Mouse (Mus musculus) mesoderm, embryonic 11.5 days (tissue): ENCODE measurements around the gene Slc2a9.

Experiments
- DNase-seq: peaks from one replicate; pipeline ENCODE4 v3.0.0-alpha.2; 2012; ENCODE audit warnings: low read depth, low spot score

Slc2a9 gene

DNA sequence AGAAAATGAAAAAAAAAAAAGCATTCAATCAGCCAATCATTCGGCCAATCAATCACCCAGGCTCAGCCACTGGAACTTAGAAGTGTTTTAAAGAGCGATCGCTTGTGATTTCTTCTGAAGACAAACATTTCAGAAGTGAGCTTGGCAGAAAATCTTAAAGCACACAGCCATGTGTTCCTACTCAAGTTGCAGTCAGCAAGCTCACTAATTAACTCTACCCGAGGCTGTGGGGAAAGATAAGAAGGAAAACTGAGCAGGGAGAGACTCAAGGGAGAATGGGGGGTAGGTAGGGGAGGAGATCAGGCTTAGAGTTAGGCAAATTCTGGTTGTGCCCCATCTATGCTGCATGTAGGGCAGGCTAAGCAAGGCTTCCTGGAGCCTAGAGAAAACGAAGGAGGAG, 130.6 kb downstream of the Slc2a9 start:
- no peak for DNase-seq

DNA sequence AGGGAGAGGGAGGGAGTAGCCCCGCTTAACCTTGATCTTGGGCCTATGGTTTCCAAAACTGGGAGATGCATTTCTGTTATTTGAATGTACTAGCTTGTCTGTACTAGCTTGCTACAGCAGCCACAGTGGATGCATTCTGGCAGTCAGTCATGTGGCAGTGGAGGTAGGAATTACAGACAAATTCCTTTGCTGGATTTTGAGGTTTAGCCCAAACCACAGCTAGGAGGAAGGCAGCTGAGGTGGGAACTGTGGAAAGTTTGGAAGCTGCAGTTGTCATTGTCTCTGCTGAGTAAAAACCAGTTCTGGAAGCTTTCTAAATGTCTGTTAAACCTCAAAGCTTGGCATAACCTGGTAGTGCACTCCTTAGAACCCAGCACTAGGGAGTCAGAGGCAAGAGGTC, 131.6 kb downstream of the Slc2a9 start:
- no peak for DNase-seq

DNA sequence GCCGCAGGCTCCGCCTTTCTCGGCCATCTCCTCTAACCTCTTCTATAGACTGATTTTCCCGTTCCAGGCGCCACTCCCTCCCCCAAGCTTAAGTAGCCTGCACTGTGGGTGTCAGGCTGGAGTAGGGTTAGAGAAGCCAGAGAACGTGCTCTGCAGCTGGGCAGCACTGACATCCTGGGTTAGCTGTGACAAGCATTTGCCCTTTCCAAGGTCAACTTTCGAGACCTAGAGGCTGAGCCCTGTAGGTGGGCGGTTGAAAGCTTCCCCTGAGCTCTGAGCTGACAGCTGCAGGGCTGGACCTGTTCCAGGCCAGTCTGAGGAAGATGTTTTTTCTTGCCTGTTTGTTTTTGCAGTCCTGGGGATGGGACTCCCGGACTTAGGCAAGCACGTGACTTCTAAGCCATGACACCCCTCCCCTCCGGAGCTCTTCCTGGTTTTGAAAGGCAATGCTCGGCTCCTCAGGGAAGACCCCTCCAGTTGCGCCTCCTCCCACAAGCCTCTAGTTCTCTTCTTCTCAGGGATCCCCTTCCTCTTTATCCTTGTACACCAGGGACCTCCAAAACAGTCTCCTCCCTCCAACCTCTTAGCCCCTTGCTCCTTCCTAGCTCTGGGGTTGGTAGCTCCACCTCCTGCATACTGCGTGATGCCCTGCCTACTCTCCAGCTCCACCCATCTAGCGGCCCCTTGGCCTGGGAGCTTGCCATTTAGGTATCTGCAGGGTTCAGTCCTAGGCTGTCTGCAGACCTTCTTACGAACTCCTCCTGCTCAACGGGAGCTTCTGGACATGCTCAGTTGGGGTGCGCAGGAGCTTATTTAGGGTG, 136.1 kb downstream of the Slc2a9 start:
- peak; percentile 44 for DNase-seq

DNA sequence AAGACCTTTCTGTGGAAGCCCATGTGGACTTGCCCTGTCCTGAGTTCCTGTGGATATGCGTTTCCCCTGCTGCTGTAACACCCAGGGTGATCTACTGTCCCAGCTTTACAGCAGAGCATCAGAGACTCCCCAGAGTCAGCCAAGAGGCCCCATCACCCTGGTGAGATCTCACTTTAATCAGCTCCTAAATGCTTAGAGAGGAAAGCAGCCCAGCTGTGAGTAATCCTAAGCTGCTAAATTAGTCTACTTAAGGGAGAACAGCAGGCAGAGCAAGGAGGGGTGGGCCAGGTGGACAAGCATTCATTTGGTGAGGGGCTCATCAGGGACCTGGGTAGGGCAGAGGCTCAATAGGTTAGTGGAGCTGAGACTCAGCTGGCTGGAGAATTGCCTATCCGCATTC, 137.4 kb downstream of the Slc2a9 start:
- DNase-seq = no peak

DNA sequence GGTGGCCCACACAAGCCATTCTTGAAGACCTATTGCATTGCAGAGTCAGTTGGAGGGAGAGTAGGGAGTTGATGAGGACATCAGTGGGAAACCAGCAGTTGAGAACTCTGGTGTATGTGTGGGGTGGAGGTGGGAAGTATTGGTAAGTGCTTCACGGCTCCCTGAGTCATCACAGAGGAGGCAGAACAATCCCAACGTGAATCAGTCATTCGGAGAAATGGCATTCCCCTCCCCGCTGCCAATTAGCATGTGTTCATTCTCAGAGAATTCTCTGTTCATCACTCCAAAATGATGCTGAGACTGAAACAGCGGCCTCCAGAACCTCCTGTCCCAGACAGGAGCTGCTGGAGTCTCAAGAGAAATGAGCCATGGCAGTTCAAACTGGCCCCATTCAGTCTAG, 138.5 kb downstream of the Slc2a9 start:
- DNase-seq = no peak

DNA sequence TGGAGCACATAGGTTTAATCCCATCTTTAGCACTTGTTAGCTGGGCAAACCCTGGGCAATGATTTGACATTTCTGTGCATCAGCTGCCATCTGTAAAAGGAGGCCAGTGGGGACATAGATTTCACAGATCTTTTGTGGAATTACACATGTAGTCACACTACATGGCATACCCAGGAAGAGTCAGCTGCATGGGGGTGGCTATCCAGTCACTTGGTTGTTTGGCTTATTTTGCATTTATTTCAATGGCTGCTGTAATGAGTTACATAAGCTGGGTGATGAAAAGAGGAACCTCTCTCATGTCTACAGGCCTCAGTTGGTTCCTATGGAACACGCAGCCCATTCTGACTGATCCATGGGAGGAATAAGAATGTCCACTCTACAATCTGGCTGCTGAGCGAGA, 143.2 kb downstream of the Slc2a9 start:
- no peak for DNase-seq

DNA sequence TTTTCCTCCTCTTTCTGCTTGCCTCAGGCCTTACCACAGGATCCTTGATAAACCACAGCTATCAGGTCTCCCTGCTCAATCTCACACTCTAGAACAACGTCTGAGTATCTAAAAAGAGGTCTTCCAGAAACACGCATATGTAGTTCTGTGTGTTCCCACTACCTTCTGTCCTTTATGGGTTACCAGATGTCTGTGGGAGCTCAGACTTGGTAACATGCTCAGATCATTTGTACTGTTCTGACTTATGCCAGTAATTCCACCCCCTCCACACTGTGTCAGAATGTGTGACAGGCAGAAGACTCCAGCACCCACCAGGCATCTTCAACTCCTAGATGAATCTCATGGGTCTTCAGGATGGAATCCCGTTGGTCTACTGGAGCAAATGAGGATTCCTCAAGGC, 146.0 kb downstream of the Slc2a9 start:
- DNase-seq = no peak

DNA sequence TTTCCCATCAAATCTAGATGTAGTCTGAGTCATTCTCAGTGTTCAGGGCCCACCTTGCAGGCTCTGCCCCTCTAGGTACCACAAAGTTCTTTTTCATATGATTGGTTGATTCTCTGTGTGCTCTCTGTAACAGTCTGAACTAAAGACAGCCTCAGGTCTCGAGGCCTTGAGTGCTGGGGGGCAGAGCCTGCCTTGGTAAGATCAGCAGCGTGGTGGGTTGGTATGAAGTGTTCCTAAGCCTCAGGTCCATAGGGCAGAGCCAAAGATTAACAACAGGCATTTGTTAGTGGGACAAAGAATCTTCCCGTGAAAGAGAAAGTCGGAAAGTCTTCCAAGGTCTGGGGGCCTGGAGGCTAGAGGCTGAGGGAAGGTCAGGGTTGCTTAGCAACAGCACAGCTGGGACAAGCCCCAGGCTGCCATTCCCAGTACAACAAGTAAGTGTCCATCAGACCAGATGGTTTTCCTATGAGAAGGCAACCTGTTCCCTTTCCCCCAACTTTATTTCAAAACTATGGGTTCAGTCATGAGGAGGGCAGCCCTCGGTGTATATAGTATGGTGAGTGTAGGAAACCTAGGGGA, 152.5 kb downstream of the Slc2a9 start:
- peak; percentile 65 for DNase-seq

DNA sequence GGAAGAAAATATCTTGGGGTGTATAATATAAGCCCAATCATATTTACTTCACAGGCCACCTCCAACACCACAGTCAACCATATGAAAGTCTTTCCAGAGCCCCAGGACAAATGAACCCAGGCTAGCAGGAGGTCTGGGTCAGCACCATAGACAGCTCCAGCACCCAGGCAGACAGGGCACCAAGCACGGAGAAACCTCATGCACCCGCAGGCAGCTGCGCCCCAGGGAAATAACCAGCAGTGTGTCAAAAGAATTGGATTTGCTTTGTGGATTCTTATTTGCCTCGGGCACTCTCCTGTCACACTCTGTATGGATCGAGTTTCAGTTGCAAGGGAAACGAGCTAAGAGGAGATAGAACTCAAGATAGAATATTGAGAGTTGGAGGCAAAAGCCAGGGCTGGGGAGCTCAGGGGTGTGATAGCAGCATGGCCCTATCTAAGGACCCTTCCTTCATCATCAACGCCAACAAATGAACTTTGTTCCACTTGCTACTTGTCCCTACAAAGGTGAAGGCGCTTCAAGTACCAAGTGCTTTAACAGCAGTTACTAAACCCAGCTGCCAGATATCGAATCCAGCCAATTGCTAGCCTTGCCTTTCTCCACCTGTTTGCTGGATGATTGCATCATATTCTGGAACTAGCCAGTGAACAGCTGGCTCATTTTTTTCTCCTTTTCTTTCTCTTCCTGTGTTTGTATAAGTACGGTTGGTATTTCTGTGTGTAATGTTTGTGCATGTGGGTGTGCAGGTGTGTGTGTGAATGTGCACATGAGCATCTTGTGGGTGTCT, 156.1 kb downstream of the Slc2a9 start:
- peak; percentile 73 for DNase-seq

DNA sequence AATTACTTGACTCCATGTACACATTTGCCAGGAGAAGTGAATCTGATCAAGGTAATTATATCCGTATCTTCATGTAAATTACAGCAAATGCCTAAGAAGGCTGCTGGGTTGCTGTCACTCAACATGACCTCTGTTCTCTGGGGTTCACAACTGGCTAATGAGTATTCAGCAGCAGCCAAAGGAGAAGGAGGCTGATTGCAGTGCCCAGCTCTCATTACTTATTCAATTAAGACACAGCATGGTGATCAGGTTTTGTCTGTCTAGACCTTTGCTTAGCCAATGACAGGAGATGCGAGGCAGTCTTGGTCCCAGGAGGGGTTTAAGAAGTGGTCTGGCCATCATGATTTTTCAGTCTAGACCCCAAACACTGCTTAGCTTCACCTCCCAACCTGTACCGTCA, 159.8 kb downstream of the Slc2a9 start:
- no peak for DNase-seq

DNA sequence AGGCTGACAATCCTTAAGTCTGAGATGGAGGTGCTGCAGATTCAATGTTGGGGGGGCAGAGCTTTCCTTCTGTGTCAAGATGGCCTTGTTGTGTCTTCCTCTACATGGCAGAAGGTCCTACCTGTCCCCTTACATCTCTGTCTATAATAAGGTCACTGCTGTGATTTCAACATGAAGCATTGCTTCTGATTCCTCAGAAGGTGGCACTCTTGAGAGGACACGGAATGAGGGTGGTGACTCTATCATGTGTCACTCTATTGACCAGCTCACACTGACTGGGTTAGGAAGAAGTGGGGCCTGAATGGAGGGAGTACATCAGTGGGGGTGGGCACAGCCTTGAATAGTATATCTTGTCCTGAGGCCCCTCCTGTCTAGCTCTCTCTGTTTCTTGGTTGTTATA, 168.4 kb downstream of the Slc2a9 start:
- no peak for DNase-seq

DNA sequence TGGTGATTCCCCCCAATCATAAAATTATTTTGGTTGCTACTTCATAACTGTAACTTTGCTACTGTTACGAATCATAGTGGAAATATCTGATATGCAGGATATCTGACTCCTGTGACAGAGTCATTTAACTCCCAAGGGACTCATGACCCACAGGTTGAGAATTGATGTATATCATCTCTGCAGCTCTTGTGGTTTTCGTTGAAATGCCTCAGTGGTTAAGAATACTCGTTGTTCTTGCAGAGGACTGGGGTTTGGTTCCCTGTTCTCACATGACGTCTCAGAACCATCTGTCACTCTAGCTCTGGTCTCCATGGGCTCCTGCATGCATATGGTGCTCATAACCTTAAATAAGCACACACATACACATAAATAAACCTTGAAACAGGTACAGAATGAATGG, 169.6 kb downstream of the Slc2a9 start:
- DNase-seq = no peak

DNA sequence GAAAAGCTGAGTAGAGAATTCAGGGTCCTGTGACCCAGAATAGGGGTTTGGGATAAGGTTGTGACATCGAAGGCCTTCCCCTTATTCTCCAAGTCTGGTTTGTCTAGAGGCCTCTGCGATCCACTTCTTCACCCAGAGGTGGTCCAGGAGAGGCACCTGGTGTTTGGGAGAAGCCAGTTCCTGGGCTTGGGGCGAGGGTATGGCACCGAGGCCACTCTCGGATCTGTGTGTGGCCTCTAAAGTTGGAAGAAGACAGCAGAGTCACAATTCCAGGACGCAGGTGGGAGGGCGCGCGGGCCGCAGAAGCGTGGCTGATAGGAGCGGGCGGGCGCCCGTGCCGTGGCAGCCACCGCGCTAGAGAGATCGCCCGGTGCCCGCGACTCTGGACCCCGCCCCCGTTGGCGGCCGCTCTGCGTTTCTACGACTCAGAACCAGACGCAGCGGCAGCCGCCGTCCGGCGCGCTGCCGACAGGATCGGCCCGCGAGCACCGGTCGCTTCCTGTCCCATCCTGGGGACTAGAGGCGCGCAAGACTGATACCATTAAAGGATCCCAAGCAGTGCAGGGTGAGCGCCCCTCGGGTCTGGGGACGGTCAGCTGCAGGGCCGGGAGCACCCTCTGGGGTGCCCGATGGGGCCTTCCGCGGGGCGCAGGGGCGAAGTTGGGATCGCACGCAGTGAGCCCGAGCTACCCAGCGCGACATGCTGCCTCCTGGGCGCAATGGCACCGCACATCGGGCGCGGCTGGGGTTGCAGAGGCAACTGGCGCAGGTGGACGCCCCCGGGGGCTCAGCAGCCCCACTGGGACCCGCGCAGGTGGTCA, 183.8 kb downstream of the Slc2a9 start, which contains the start of gene Drd5:
Drd5 (plus strand) TSS at position 402 of the 821 bp plus-strand sequence.
- peak; percentile 20 for DNase-seq

DNA sequence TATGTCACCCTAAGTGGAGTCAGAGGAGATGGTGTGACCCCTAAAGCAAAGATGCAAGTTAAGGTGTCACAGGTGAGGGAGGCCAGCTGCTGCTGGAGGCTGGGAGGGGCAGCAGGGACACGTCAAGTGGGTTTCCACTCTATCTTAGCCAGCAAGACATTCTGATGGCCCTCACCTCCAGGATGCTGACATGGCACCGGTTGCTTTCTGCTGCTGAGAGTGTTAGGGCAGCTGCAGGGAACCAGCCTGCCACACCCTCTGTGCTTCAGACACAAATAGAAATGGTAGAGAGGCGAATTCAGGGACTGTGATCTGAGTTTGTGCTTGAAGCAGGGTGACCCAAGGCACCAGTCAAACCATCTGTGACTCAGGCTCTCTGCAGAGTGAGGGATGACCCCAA, 193.1 kb downstream of the Slc2a9 start:
- no peak for DNase-seq

DNA sequence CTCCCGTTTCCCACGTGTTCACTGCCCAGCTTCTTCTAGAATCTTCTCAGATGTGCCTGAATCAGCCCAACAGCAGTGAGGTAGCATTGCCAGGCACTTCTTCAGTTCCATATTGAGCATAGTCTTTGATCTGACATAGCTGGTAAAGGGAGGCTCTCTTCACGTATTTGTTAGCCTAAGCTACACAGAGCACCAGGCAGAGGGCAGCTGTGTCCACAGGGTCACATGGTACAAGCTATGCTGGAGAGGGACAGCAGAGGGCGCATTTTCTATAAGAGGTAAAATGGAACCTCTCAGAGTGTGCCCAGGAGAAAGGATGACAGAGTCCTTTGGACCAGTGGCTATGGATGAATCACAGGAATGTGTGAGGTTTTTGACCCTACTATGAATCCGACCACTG, 194.1 kb downstream of the Slc2a9 start:
- DNase-seq = peak; percentile 63

DNA sequence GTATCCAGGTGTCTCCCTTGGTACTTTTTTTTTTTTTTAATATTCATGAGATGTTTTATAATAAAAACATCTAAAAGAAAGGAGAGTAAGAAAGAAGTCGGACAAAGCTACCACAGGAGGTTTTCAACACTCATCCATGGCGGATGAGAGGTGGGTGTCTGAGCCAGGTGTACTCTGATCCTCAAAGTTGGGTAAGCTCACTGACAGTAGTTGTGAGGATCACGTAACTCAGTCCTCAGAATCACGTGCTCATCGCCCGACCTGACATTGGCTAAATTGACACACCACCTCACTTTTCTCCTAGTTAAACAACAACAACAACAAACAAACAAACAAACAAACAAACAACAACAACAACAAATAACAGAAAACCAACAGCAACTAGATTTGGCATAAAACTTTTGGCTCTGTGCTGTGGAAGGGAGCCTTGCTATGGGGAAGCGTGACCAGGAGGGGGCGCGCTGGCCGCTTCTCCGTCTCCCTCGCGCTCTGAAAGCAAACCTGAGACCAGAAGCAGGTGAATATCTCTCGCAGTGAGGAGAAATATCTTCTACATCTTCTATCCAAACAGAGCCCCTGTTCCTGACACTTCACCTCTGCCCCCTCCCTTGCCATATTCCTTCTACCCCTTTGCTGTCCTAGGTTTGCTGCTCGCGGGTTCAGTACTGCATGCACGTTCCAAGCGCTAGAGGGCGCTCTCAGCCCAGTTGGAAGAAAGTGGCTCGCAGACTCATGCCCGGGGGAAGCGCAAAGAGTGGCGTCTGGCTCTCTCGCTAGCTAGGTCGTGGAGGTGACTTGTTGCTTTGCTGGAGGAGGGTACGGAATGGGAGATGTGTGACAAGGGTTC, 195.5 kb downstream of the Slc2a9 start:
- peak; percentile 93 for DNase-seq

DNA sequence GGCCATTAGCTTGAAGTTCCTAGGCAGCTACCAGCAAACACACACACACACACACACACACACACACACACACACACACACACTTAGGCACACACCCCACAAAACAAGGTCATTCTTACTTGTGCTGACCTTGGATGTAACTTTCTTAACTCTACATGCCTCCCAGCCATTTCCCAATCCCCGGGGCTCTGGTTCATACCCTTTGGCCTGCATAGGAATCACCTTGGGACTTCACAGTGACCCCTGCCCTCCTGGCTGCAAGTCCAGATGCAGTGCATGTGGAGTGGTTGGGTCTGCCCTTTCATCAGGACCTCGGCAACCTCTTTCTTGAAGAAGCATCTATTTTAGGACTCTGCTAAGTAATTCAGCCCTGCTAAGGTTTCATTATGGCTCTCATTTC, 197.7 kb downstream of the Slc2a9 start:
- no peak for DNase-seq

DNA sequence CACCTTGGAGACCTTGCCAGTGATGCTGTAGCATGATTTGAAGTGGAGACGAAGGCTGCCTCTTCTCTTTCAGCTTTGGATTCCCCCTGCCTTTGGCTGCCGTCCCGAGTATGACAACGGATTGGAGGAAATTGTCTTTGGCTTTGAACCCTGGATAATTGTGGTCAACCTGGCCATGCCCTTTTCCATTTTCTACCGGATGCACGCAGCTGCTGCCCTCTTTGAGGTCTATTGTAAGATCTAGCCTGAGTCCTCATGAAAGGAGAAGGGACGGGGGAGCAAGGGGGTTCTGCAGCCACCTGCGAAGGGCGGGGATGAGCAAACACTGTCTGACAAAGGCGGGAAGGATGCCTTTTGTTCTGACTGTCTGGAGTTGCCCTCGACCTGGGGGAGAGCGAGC, 200.3 kb downstream of the Slc2a9 start:
- no peak for DNase-seq

DNA sequence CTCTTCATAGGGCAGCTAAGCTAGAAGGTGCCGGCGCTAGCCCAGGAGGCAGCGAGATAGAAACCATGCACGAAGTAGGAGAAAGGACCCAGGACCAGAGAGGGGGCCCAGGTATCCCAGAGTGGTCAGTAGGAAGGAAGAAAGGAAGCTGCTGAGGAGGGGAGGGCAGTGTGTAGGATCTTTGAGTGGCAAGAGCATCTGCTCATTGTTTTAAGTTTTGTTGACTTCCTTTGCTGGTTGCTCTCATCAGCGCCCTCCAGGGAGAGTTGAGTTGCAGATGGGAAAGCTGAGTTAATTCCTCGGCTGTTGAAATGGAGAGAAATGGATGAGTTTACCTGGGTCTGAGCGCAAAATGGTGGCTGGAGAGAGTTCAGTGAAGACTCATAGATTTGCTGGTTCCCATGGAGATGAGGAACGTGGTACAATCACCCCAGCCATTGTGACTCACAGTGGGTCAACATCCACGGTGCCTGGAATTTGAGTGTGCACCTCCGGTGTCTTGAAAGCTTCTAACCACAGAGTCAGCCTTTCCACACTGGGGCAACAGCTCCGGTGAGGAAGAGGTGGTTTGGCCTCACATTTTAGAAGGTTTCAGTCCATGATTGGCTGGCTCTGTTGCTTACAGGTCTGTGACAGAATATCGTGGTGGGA, 201.1 kb downstream of the Slc2a9 start:
- DNase-seq = no peak
